Mouse (Mus musculus) left cerebral cortex, postnatal 36 days (tissue): ENCODE data around the gene Kifc5b. TPM values are rescaled to one million over a fixed set of nuclear protein-coding genes. Genes with fewer than 3 reads are reported as not detected.
"Not testable (repeated sequence)": the region's sequence is repeated elsewhere in the genome, so short reads cannot be mapped to it uniquely, and the experiment has no call there.

Experiments
- DNase-seq, 2 experiments: peaks; one replicate each; pipeline ENCODE4 v3.0.0; 2021 to 2022; ENCODE audit warnings: low spot score in 2 of 2, mixed read lengths in 1 of 2
- intact Hi-C: fragments of 180-260 bp; cut with DNase I; formaldehyde crosslinking; loops from one replicate; pipeline ENCODE4 v1.15.1; 2025
- total RNA-seq, 2 experiments: library from RNA; stranded (reverse); gene quantifications; 2 replicates each; pipeline ENCODE4 v1.2.3; 2021

Gene Kifc5b
- total RNA-seq, 2 experiments from 2014 or later, result 1.9 to 4.2 TPM

GRCm38 (mm10) chr17:26915248-26915647 lies 1.6 kb upstream of the Kifc5b start:
- intact Hi-C loops, result no loop called here

GRCm38 (mm10) chr17:26917560-26917959 lies 669 bp downstream of the Kifc5b start:
- DNase-seq, intact Hi-C loops: not testable (repeated sequence)

More at GRCm38 (mm10) chr17:26915248-26915647, 1.6 kb upstream of the Kifc5b start:
- no peak for DNase-seq

- DNase-seq, result no peak
- intact Hi-C loops, result no loop called here
Observed at GRCm38 (mm10) chr17:26918343-26918742, 1.5 kb downstream of the Kifc5b start.

GRCm38 (mm10) chr17:26919516-26919915 lies 2.6 kb downstream of the Kifc5b start:
- DNase-seq, intact Hi-C loops: not testable (repeated sequence)

- DNase-seq, intact Hi-C loops: not testable (repeated sequence)
Observed at GRCm38 (mm10) chr17:26922368-26922767, 5.5 kb downstream of the Kifc5b start.

- intact Hi-C loops, DNase-seq: not testable (repeated sequence)
Observed at GRCm38 (mm10) chr17:26925414-26925813, 8.5 kb downstream of the Kifc5b start.

GRCm38 (mm10) chr17:26931795-26932194 lies 14.9 kb downstream of the Kifc5b start:
- not testable (repeated sequence) for DNase-seq
- intact Hi-C loops, result loop anchor here (10.0 kb wide), 1 partner anchor 193 kb away; no protein-coding TSS in a partner anchor

- DNase-seq, result peak; percentile 95 to 96
- intact Hi-C loops, result loop anchor here (10.0 kb wide), 1 partner anchor 192 kb away; no protein-coding TSS in a partner anchor
Observed at GRCm38 (mm10) chr17:26932839-26933398, 16.0 kb downstream of the Kifc5b start, which contains the start of gene Phf1. Phf1 (plus strand) TSS chr17:26933052.

GRCm38 (mm10) chr17:26933419-26933818 lies 16.5 kb downstream of the Kifc5b start:
- intact Hi-C loops, result loop anchor here (10.0 kb wide), 1 partner anchor 191 kb away; no protein-coding TSS in a partner anchor

GRCm38 (mm10) chr17:26933885-26934827 lies 17.3 kb downstream of the Kifc5b start:
- DNase-seq, result no peak
- intact Hi-C loops, result loop anchor here (10.0 kb wide), 1 partner anchor 191 kb away; no protein-coding TSS in a partner anchor

More at GRCm38 (mm10) chr17:26933419-26933818, 16.5 kb downstream of the Kifc5b start:
- DNase-seq, result no peak

- DNase-seq, result no peak
- intact Hi-C loops, result loop anchor here (10.0 kb wide), 1 partner anchor 190 kb away; no protein-coding TSS in a partner anchor
Observed at GRCm38 (mm10) chr17:26935027-26935426, 18.1 kb downstream of the Kifc5b start.

- intact Hi-C loops, result loop anchor here (10.0 kb wide), 1 partner anchor 188 kb away; no protein-coding TSS in a partner anchor
- no peak for DNase-seq
Observed at GRCm38 (mm10) chr17:26936453-26936852, 19.6 kb downstream of the Kifc5b start.

GRCm38 (mm10) chr17:26936921-26937695 lies 20.2 kb downstream of the Kifc5b start:
- no peak for DNase-seq
- intact Hi-C loops, result loop anchor here (10.0 kb wide), 1 partner anchor 188 kb away; no protein-coding TSS in a partner anchor

- no peak for DNase-seq
- intact Hi-C loops, result loop anchor here (10.0 kb wide), 1 partner anchor 187 kb away; no protein-coding TSS in a partner anchor
Observed at GRCm38 (mm10) chr17:26937883-26938695, 21.2 kb downstream of the Kifc5b start.

GRCm38 (mm10) chr17:26938731-26939130 lies 21.8 kb downstream of the Kifc5b start:
- intact Hi-C loops, result loop anchor here (10.0 kb wide), 1 partner anchor 186 kb away; no protein-coding TSS in a partner anchor
- peak in 1 of 2 experiments; percentile 15 for DNase-seq

GRCm38 (mm10) chr17:26939178-26939972 lies 22.5 kb downstream of the Kifc5b start, which contains the start of gene Cuta:
Cuta (minus strand) TSS chr17:26939569.
- DNase-seq, result peak; percentile 100
- intact Hi-C loops, result loop anchor here (10.0 kb wide), 1 partner anchor 185 kb away; no protein-coding TSS in a partner anchor

- intact Hi-C loops, result loop anchor here (10.0 kb wide), 1 partner anchor 185 kb away; no protein-coding TSS in a partner anchor
- DNase-seq, result no peak
Observed at GRCm38 (mm10) chr17:26939973-26940300, 23.0 kb downstream of the Kifc5b start.
